Mouse (Mus musculus) cerebellum, adult 2 months (tissue): Measurements from ENCODE around the gene Capn15.

ENCODE experiments used
- CTCF ChIP-seq: fragments of 200-500 bp; IDR thresholded peaks from 2 replicates; pipeline ENCODE4 v1.5.1; 2011; ENCODE audit warnings: low read depth, mild to moderate bottlenecking, control low read depth, low read length, moderate library complexity, borderline replicate concordance; ENCODE audit not compliant: insufficient read depth
- POLR2A ChIP-seq: fragments of 200-500 bp; IDR thresholded peaks from 2 replicates; pipeline ENCODE4 v1.6.1; 2011; ENCODE audit warnings: low read length, control low read depth, borderline replicate concordance; ENCODE audit not compliant: insufficient read depth

GRCm38 (mm10) chr17:25990331-25990730 is 4.7 kb upstream of the Capn15 start:
- no peak for TF ChIP-seq POLR2A
- TF ChIP-seq CTCF = no peak
